Mouse (Mus musculus) MEL (cell line): ENCODE results near the gene Nabp2.

Experiments used
- CHD1 ChIP-seq: IDR thresholded peaks from 2 replicates; pipeline ENCODE4 v1.6.1; 2012; ENCODE audit warnings: low read depth, mild to moderate bottlenecking, inconsistent platforms, low read length, improper control_type of control experiment
- CHD2 ChIP-seq: IDR thresholded peaks from 2 replicates; pipeline ENCODE4 v1.6.1; 2011; ENCODE audit warnings: low read length, improper control_type of control experiment
- CTCF ChIP-seq, 3 experiments: IDR thresholded peaks in 2 of 3; conservative IDR thresholded peaks in 1 of 3; 2 replicates each; pipeline ENCODE4 v1.5.1; 2011 to 2012; ENCODE audit warnings: low read length in 3 of 3, low read depth in 2 of 3, mild to moderate bottlenecking in 2 of 3, improper control_type of control experiment in 1 of 3, inconsistent platforms in 1 of 3, mixed read lengths in 1 of 3, moderate library complexity in 1 of 3; ENCODE audit not compliant: control insufficient read depth in 1 of 3, insufficient read depth in 1 of 3, poor library complexity in 1 of 3, severe bottlenecking in 1 of 3
- ELF1 ChIP-seq: IDR thresholded peaks from 2 replicates; pipeline ENCODE4 v1.6.1; 2014; ENCODE audit warnings: low read depth, mild to moderate bottlenecking, inconsistent platforms, low read length, improper control_type of control experiment, moderate library complexity
- EP300 ChIP-seq, 2 experiments: IDR thresholded peaks; 2 replicates each; pipeline ENCODE4 v1.6.1; 2011; ENCODE audit warnings: improper control_type of control experiment in 2 of 2, low read length in 2 of 2, low read depth in 1 of 2, mild to moderate bottlenecking in 1 of 2
- GABPA ChIP-seq: IDR thresholded peaks from 2 replicates; pipeline ENCODE4 v1.6.1; 2012; ENCODE audit warnings: low read depth, mild to moderate bottlenecking, inconsistent platforms, low read length, improper control_type of control experiment, moderate library complexity
- JUND ChIP-seq: IDR thresholded peaks from 2 replicates; pipeline ENCODE4 v1.6.1; 2011; ENCODE audit warnings: low read depth, mild to moderate bottlenecking, improper control_type of control experiment, low read length
- MEF2A ChIP-seq: IDR thresholded peaks from 2 replicates; pipeline ENCODE4 v1.6.1; 2014; ENCODE audit warnings: low read depth, mild to moderate bottlenecking, inconsistent platforms, low read length, improper control_type of control experiment; ENCODE audit not compliant: poor library complexity, insufficient replicate concordance, severe bottlenecking; ENCODE audit errors: extremely low read depth
- MXI1 ChIP-seq: IDR thresholded peaks from 2 replicates; pipeline ENCODE4 v1.6.1; 2011; ENCODE audit warnings: mild to moderate bottlenecking, low read depth, low read length, improper control_type of control experiment
- NRF1 ChIP-seq: IDR thresholded peaks from 2 replicates; pipeline ENCODE4 v1.6.1; 2014; ENCODE audit warnings: low read depth, mild to moderate bottlenecking, inconsistent platforms, low read length, improper control_type of control experiment, moderate library complexity; ENCODE audit not compliant: poor library complexity, insufficient read depth, severe bottlenecking
- SMC3 ChIP-seq: IDR thresholded peaks from 2 replicates; pipeline ENCODE4 v1.6.1; 2011; ENCODE audit warnings: low read depth, low read length, improper control_type of control experiment
- UBTF ChIP-seq: IDR thresholded peaks from 2 replicates; pipeline ENCODE4 v1.6.1; 2012; ENCODE audit warnings: low read depth, mild to moderate bottlenecking, inconsistent platforms, low read length, improper control_type of control experiment, moderate library complexity, borderline replicate concordance; ENCODE audit not compliant: insufficient read depth
- ZMIZ1 ChIP-seq: IDR thresholded peaks from 2 replicates; pipeline ENCODE4 v1.6.1; 2012; ENCODE audit warnings: low read depth, mild to moderate bottlenecking, inconsistent platforms, low read length, improper control_type of control experiment, moderate library complexity
- ZNF384 ChIP-seq: IDR thresholded peaks from 2 replicates; pipeline ENCODE4 v1.6.1; 2012; ENCODE audit warnings: low read depth, mild to moderate bottlenecking, inconsistent platforms, low read length, improper control_type of control experiment

GRCm38 (mm10) chr10:128441324-128442119, 30.2 kb upstream of the Nabp2 start:
- no peak for TF ChIP-seq UBTF
- no peak for TF ChIP-seq JUND
- TF ChIP-seq SMC3 = no peak
- TF ChIP-seq CTCF (IDR thresholded peaks at IDR 0.05 in 2 of 3, conservative IDR thresholded peaks at IDR 0.05 in 1 of 3; ENCODE audit: control insufficient read depth in 1 of 3, insufficient read depth in 1 of 3, low read depth in 2 of 3, low read length in 3 of 3, poor library complexity in 1 of 3, severe bottlenecking in 1 of 3) = no peak
- TF ChIP-seq ELF1 = no peak
- TF ChIP-seq MEF2A = no peak
- no peak for TF ChIP-seq EP300 (IDR thresholded peaks at IDR 0.05; ENCODE audit: low read depth in 1 of 2, low read length in 2 of 2)
- TF ChIP-seq CHD2 = no peak
- no peak for TF ChIP-seq MXI1
- TF ChIP-seq NRF1 = no peak
- no peak for TF ChIP-seq GABPA
- TF ChIP-seq CHD1 = no peak
- TF ChIP-seq ZNF384 = no peak
- TF ChIP-seq ZMIZ1 = no peak
